Mouse (Mus musculus) left cerebral cortex, postnatal 14 days (tissue): Measurements from ENCODE around the gene Slc25a43. TPM values are rescaled to one million over a fixed set of nuclear protein-coding genes. Genes with fewer than 3 reads are reported as not detected.
"Not testable (repeated sequence)": the region's sequence is repeated elsewhere in the genome, so short reads cannot be mapped to it uniquely, and the experiment has no call there.

ENCODE experiments used
- DNase-seq, 2 experiments: peaks; one replicate each; pipeline ENCODE4 v3.0.0; 2021 to 2022; ENCODE audit warnings: low spot score in 2 of 2, mixed read lengths in 1 of 2
- intact Hi-C: fragments of 180-260 bp; cut with DNase I; formaldehyde crosslinking; loops from one replicate; pipeline ENCODE4 v1.15.1; 2025
- total RNA-seq, 2 experiments: library from RNA; stranded (reverse); gene quantifications; 2 replicates each; pipeline ENCODE4 v1.2.3; 2021

The Slc25a43 gene
- total RNA-seq, 2 experiments from 2014 or later = 0.30 TPM; not detected in 1

- intact Hi-C loops = no loop called here
- DNase-seq = no peak
Observed at GRCm38 (mm10) chrX:36772591-36772990, 29.1 kb downstream of the Slc25a43 start.

- DNase-seq = no peak
- intact Hi-C loops = no loop called here
Observed at GRCm38 (mm10) chrX:36775520-36775919, 32.1 kb downstream of the Slc25a43 start.

DNA sequence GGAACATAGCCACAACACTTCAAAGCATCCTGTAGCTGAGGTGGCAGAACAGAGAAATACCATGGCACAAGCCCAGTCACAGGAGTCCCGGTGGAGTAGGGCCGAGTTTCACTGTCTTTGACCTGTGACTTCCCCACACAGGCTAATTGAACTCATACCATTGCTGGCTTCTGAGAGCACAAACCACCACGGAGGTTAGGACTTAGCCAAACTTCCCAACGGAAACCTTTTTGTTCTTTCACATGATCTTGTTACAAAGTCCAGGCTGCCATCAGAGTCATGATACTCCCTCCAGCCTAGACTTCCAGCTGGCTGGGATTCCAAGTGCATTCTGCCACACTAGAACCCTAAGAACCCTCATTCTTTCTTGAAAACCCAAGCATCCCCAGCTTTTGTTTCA lies 34.2 kb downstream of the Slc25a43 start:
- intact Hi-C loops = no loop called here
- no peak for DNase-seq

GRCm38 (mm10) chrX:36789360-36789759 lies 45.9 kb downstream of the Slc25a43 start:
- intact Hi-C loops = no loop called here
- DNase-seq = no peak

GRCm38 (mm10) chrX:36794571-36794970 lies 51.1 kb downstream of the Slc25a43 start:
- intact Hi-C loops = no loop called here
- DNase-seq = no peak

DNA sequence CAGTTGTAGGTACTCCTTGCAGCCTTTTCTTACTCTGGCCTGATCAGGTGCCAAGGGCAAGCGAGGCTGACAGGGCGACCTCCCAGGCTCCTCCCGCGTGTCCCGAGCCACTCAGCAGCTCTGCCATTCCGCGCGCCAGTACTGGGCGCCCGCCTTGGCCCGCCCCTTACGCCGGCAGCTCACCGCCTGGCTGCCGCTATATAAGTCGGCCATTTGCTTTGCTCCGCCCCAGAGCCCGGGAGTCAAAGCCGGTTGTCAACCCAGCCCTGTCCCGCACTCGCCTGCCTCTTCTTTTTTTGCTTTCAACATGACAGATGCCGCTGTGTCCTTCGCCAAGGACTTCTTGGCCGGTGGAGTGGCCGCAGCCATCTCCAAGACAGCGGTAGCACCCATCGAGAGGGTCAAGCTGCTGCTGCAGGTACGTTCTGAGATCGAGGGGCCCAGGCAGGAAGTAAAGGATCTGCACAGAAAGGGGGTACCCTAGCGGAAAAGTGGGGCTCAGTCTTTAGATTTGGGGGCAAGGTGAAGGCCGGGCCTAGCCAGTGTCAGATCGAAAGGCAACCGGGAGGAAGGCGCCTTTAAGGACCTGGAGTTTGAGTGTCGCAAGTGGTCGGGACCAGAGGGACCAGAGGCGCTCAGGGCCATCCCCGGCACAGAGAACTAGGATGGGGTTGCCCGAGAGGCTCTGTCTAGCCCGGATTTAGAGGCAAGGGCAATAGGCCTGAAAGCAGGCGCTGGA lies 52.1 kb downstream of the Slc25a43 start, which contains the start of gene Slc25a5:
Gene Slc25a5 (plus strand): TSS at position 228 of the 739 bp plus-strand sequence.
- DNase-seq = peak; percentile 82 to 86
- intact Hi-C loops = no loop called here

DNA sequence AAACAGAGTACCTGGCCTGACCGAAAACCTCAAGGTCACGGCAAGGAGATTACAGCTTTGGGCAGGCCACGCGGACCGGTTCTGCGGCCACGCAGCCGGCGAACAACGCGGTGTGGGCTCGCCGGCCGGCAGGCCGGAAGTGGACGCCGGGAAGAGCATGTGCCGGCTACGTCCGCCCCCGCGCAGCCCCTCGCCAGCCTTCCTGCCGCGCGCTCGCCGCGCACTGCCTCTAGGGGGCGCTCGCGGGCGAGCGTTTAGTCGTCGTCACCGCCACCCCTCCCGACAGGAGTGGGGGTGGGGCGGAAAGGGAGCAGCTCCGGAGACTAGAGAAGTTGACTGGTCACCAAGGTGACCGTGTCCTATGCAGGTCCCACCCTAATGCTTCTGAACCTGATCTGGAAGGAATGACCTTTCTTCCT lies 52.7 kb downstream of the Slc25a43 start:
- peak; percentile 86 to 87 for DNase-seq
- intact Hi-C loops = no loop called here

DNA sequence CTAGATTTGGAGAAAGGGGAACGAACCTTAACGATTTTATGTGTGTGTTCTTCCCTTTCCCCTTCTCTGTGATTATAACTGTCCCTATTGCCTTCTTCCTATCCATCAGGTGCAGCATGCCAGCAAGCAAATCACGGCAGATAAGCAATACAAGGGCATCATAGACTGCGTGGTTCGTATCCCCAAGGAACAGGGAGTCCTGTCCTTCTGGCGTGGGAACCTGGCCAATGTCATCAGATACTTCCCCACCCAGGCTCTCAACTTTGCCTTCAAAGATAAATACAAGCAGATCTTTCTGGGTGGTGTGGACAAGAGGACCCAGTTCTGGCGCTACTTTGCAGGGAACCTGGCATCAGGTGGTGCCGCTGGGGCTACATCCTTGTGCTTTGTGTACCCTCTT lies 53.3 kb downstream of the Slc25a43 start:
- DNase-seq, intact Hi-C loops: not testable (repeated sequence)

DNA sequence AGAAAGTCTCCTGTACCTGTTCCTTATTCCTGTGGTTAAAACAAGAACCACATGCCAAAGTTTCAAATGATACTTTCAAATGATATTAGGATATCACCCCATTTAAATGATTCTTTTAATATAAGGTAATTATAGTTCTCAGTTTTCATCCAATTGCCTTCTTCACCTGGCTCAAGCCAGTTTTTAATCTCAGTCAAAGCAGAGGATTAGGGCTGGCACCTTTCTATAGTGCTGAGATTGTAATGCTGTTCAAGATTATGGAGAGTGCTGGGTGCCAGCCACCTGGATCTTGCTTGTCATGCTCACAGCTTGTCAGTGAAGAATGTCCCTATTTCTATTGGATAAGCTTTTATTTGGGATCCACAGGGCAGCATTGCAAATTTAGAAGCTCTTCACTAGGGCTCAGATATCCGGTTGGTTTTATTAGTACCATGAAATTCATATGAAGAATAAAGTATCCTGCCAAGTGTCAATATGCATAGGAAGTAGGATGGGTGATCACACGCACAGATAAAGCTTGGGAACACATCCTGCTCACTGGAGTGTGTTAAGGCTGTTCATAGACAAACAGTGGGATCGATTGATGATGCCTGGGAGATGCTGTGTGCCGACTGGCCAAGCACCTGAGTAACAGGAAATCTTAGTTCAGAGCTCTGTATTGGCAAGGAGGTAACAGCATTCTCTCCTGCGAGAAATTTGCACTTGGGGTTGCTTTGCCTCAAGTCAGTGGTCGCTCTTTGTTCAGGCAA lies 55.8 kb downstream of the Slc25a43 start:
- intact Hi-C loops = no loop called here

DNA sequence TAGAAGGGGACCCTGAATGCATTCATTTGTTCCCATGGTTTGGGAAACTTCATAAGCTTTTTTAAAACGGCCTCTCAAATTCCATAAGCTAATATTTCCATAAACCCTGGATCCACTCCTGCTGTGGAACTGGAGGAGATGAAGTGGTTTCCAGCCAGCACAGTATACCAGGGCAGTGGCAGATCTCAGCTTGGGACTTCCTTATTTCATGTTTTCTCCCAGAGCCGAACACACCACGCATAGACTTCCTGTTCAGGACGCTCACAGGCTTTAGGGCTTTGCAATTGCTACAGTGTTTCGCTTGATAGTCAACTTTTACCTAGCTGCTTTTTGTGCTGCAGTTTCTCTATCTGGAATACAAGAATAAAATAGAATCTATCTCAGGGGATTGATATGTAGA lies 59.7 kb downstream of the Slc25a43 start:
- intact Hi-C loops = no loop called here
- DNase-seq = no peak

More for the DNA sequence above, 55.8 kb downstream of the Slc25a43 start:
- DNase-seq = no peak

- DNase-seq = no peak
- intact Hi-C loops = no loop called here
Observed at GRCm38 (mm10) chrX:36804196-36804595, 60.7 kb downstream of the Slc25a43 start.

DNA sequence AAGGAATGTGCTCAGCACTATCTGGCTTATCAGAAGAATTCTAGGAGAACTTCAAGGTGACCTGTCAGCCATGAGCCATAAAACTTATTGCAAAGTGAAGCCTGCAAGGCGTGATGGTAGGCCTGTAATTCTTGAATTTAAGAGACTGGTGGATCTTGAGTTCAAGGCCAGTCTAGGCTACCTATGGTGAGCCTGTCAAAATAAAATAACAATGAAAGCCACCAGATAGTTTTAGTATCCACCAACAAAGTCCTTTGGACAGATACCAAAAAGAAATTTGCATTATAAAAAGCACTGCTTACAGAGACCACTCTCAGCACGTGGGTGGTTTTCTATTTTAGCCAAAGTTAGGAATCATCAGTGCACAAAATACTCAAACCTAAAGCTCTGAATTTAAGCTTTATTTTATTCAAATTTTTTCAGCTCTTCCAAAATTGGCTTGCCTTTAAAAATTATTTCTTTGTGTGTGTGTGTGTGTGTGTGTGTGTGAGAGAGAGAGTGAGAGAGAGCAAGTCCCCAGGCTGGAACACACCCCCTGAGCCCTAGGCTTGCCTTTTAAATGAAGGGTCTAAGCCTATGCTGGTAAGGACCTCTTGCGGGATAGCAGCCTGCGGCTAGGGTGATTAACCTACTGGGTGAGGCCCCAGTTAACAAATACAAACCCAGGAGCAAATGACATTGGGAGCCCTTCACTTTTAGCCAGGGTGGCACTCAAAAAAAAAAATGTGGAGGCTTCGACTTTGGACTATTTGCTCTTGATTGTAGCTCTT lies 62.2 kb downstream of the Slc25a43 start:
- intact Hi-C loops = no loop called here
- no peak for DNase-seq

- intact Hi-C loops = no loop called here
- DNase-seq = peak; percentile 89
Observed at GRCm38 (mm10) chrX:36807360-36808317, 64.2 kb downstream of the Slc25a43 start.

DNA sequence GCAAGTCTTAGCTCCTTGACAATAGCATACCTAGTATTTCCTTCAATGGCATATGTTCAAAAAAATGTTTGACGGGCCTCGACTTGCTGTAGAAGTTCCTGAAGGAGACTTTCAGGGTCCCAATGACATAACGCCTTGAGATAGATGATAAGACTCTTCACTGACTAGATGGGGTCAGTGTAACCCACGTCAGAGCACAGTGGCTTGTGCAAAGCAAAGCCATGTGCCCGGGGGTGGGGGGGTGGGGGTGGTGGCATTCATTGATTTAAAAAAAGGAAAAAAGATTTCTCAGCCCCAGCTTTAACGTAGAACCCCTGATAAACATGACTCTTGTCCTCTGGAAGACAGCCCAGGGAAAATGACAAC lies 64.8 kb downstream of the Slc25a43 start:
- intact Hi-C loops = no loop called here
- no peak for DNase-seq

- peak; percentile 25 to 33 for DNase-seq
- intact Hi-C loops = no loop called here
Observed at GRCm38 (mm10) chrX:36811377-36811776, 67.9 kb downstream of the Slc25a43 start.

- intact Hi-C loops = no loop called here
- DNase-seq = no peak
Observed at GRCm38 (mm10) chrX:36814161-36814836, 70.8 kb downstream of the Slc25a43 start.

- intact Hi-C loops = no loop called here
- no peak for DNase-seq
Observed at GRCm38 (mm10) chrX:36815022-36815421, 71.6 kb downstream of the Slc25a43 start.

DNA sequence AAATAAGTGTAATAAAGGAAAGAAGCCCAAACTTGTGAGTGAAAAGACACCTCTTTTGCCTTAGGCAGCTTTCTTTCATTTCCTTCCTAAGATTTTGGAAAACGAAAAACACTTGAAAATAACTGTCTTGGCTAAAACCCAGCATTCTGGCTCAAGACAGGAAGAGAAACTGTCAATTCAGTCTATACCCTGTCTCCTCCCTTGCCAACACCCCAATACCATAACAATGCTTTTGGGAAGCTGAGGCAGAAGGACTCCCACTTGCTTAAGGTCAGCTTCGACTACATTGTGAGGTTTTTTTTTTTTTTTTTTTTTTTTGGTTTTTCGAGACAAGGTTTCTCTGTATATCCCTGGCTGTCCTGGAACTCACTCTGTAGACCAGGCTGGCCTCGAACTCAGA lies 72.0 kb downstream of the Slc25a43 start:
- intact Hi-C loops = no loop called here
- DNase-seq = no peak
